Mouse (Mus musculus) embryonic facial prominence, embryonic 12.5 days (tissue): ENCODE results near the gene Insig2. TPM values are rescaled to one million over a fixed set of nuclear protein-coding genes. Genes with fewer than 3 reads are reported as not detected.

ENCODE experiments used
- ATAC-seq: fragments of 200-750 bp; cut with Nextera tagmentation; 2 replicates; pipeline ENCODE4 v1.8.0; 2017; ENCODE audit not compliant: insufficient number of reproducible peaks, insufficient read depth, low FRiP score, low TSS enrichment
- H3K27ac ChIP-seq: fragments of 300-500 bp; sonication (generic); 2 replicates; pipeline ENCODE4 v1.5.1; 2016; ENCODE audit warnings: mild to moderate bottlenecking
- H3K27me3 ChIP-seq: fragments of 300-500 bp; sonication (generic); 2 replicates; pipeline ENCODE4 v1.6.1; 2016; ENCODE audit warnings: mild to moderate bottlenecking, moderate library complexity
- H3K36me3 ChIP-seq: fragments of 300-500 bp; sonication (generic); 2 replicates; pipeline ENCODE4 v1.6.1; 2016; ENCODE audit warnings: mild to moderate bottlenecking
- H3K4me1 ChIP-seq: fragments of 300-500 bp; sonication (generic); 2 replicates; pipeline ENCODE4 v1.6.1; 2016
- H3K4me2 ChIP-seq: fragments of 300-500 bp; sonication (generic); replicated peaks from 2 replicates; pipeline ENCODE4 v1.6.1; 2016; ENCODE audit warnings: mild to moderate bottlenecking, moderate library complexity
- H3K4me3 ChIP-seq: fragments of 300-500 bp; sonication (generic); 2 replicates; pipeline ENCODE4 v1.5.1; 2016; ENCODE audit warnings: mild to moderate bottlenecking
- H3K9ac ChIP-seq: fragments of 300-500 bp; sonication (generic); 2 replicates; pipeline ENCODE4 v1.6.1; 2016; ENCODE audit warnings: mild to moderate bottlenecking, moderate library complexity
- H3K9me3 ChIP-seq: fragments of 300-500 bp; sonication (generic); 2 replicates; pipeline ENCODE4 v1.6.1; 2016; ENCODE audit warnings: mild to moderate bottlenecking, moderate library complexity
- WGBS: fragments of 180-500 bp; shearing (Covaris S2); methylation state at CpG from one replicate; pipeline ENCODE4 v1.1.7; 2016; 5-methylcytosine and 5-hydroxymethylcytosine counted together
- polyA plus RNA-seq: library from polyadenylated mRNA; unstranded; fragments of >200 nt; fragmentation: Nextera tagmentation; extraction: Ambion mirVana; gene quantifications from 2 replicates; pipeline ENCODE4 v1.2.1, GENCODE M21; 2016

Insig2 gene
- polyA plus RNA-seq, 1 experiment from 2014 or later = 23.3 TPM

DNA sequence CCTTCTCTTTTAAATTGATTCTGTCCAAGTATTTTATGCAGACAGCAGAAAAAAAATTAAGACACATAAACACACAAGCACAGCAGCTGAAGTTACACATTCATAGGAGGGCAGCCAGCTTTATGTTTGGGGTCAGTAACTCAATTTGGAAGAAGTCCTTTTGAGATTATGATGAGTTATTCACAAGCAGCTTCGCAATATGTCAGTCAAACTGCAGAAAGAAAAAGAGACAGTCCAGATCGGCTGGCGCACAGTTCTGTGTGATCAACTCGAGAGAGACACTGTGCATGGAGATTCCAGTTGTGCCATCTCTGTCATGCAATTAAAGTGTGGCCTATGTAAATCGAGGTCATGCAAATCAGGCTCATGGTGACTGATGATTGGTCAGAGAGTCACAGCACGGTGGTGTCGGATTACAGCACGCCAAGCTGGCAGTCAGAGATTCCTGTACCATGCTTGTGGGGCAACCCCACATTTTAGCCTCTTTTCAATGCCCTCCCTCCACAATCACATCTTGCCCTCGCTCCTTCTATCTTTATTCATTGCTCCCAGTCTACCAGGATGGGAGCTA, 72.1 kb downstream of the Insig2 start:
- Histone ChIP-seq H3K9ac (no peak overlapping the region), H3K27ac (no peak overlapping the region), H3K4me1 (no peaks in the 10 kb centered on the region), H3K36me3 (no peaks in the 10 kb centered on the region), H3K4me3 (no peak overlapping the region), H3K4me2 (no peak overlapping the region), H3K9me3 (no peaks in the 10 kb centered on the region), H3K27me3 (no peaks in the 10 kb centered on the region)
- 59% methylated on average over 9 of the region's 9 CpGs for WGBS
- ATAC-seq = no peak

Other genes with a start within 250 kb of the Insig2 start
- gene Ccdc93, start 98.5 kb upstream of the Insig2 start, polyA plus RNA-seq = 16.3 and 17.3 TPM in 2 replicates
- gene Htr5b, start 195.9 kb upstream of the Insig2 start, polyA plus RNA-seq = 0.27 and 0.35 TPM in 2 replicates
- 81.8 and 83.4 TPM in 2 replicates for gene Ddx18, start 235.4 kb upstream of the Insig2 start, polyA plus RNA-seq